In genomic region chr9:79919303-79919721, GRCm38 (mm10) we compare ENCODE assay signal across 12 mouse cellular contexts.
DNase-seq lines count a peak whose midpoint lies in the region; ATAC-seq and TF ChIP-seq lines count a peak whose summit lies in the region.
"Had no signal": no experiment of that assay in that cellular context is flagged by ENCODE, and none has a peak within 500 bp of the region (broad histone marks: within the 10 kb centered on the region; RNA-seq: fewer than 3 reads in every experiment).

No protein-coding gene starts in this region.

- no peaks in the 10 kb centered on the region for H3K36me3 ChIP-seq in lung, embryonic 14.5 days (ENCODE audit: insufficient read depth)
- no peaks in the 10 kb centered on the region for H3K36me3 ChIP-seq in liver, embryonic 12.5 days
- H3K36me3 ChIP-seq in thymus, adult 2 months (ENCODE audit: control insufficient read depth, insufficient read depth, low read length), result no peaks in the 10 kb centered on the region
- no peaks in the 10 kb centered on the region for H3K36me3 ChIP-seq in limb, embryonic 10.5 days
- H3K36me3 ChIP-seq: G1E; hindbrain, embryonic 15.5 days; midbrain, embryonic 15.5 days had no signal

- WGBS in lung, embryonic 14.5 days, result 36% methylated on average over 7 of the region's 7 CpGs
- 9% methylated on average over 7 of the region's 7 CpGs for WGBS in liver, embryonic 12.5 days (ENCODE audit: insufficient replicate concordance)
- WGBS in thymus, adult 2 months, result 2% methylated on average over 7 of the region's 7 CpGs
- WGBS in limb, embryonic 10.5 days, result 64% methylated on average over 7 of the region's 7 CpGs

- no peak for TF ChIP-seq POLR2A in thymus, adult 2 months (IDR thresholded peaks at IDR 0.05; ENCODE audit: control insufficient read depth, extremely low read depth, insufficient read depth, low read length, poor library complexity)

- peaks cover 25% of the 10 kb centered on the region for H3K4me1 ChIP-seq in lung, embryonic 14.5 days (ENCODE audit: insufficient read depth)
- H3K4me1 ChIP-seq in liver, embryonic 12.5 days, result peaks cover 6% of the 10 kb centered on the region
- H3K4me1 ChIP-seq in thymus, adult 2 months (replicated peaks; ENCODE audit: control insufficient read depth, insufficient read depth, low read length), result peaks cover 16% of the 10 kb centered on the region
- peaks cover 21% of the 10 kb centered on the region for H3K4me1 ChIP-seq in limb, embryonic 10.5 days
- H3K4me1 ChIP-seq: hindbrain, embryonic 15.5 days; midbrain, embryonic 15.5 days had no signal

- H3K4me3 ChIP-seq in lung, embryonic 14.5 days (ENCODE audit: low read depth, low read length), result no peak overlapping the region
- no peak overlapping the region for H3K4me3 ChIP-seq in liver, embryonic 12.5 days
- H3K4me3 ChIP-seq in thymus, adult 2 months (ENCODE audit: control insufficient read depth, insufficient read depth, low read length), result no peak overlapping the region
- no peak overlapping the region for H3K4me3 ChIP-seq in limb, embryonic 10.5 days
- H3K4me3 ChIP-seq: hindbrain, embryonic 15.5 days; midbrain, embryonic 15.5 days had no signal

- no peaks in the 10 kb centered on the region for H3K27me3 ChIP-seq in lung, embryonic 14.5 days (ENCODE audit: insufficient read depth, low read length)
- no peaks in the 10 kb centered on the region for H3K27me3 ChIP-seq in liver, embryonic 12.5 days (replicated peaks)
- H3K27me3 ChIP-seq in thymus, adult 2 months (ENCODE audit: control insufficient read depth, insufficient read depth, low read length), result no peaks in the 10 kb centered on the region
- H3K27me3 ChIP-seq in limb, embryonic 10.5 days (ENCODE audit: low read depth, poor library complexity, severe bottlenecking), result no peaks in the 10 kb centered on the region
- H3K27me3 ChIP-seq: hindbrain, embryonic 15.5 days; midbrain, embryonic 15.5 days had no signal

- H3K27ac ChIP-seq in lung, embryonic 14.5 days (ENCODE audit: low read depth), result peak overlapping the region; percentile 59; the same call in 1 of the 2 replicates
- H3K27ac ChIP-seq in liver, embryonic 12.5 days, result no peak overlapping the region
- H3K27ac ChIP-seq in thymus, adult 2 months (ENCODE audit: control insufficient read depth, insufficient read depth, low read length), result no peak overlapping the region
- no peak overlapping the region for H3K27ac ChIP-seq in limb, embryonic 10.5 days
- H3K27ac ChIP-seq: hindbrain, embryonic 15.5 days; midbrain, embryonic 15.5 days had no signal

- TF ChIP-seq CTCF in lung, embryonic 14.5 days (IDR thresholded peaks at IDR 0.05; ENCODE audit: low read depth), result no peak
- TF ChIP-seq CTCF in thymus, adult 2 months (IDR thresholded peaks at IDR 0.05; ENCODE audit: borderline replicate concordance, control insufficient read depth, extremely low read depth, insufficient read depth, low read length, poor library complexity), result no peak

- H3K9ac ChIP-seq in lung, embryonic 14.5 days, result no peak overlapping the region
- no peak overlapping the region for H3K9ac ChIP-seq in liver, embryonic 12.5 days
- H3K9ac ChIP-seq: hindbrain, embryonic 15.5 days; midbrain, embryonic 15.5 days had no signal

- H3K4me2 ChIP-seq in lung, embryonic 14.5 days, result 0 out of 2 replicates have a peak overlapping the region, but pooled peaks have one; percentile 24
- peak overlapping the region; percentile 10; the same call in 1 of the 2 replicates for H3K4me2 ChIP-seq in liver, embryonic 12.5 days
- H3K4me2 ChIP-seq: hindbrain, embryonic 15.5 days; midbrain, embryonic 15.5 days had no signal

- ATAC-seq in lung, embryonic 14.5 days (ENCODE audit: insufficient read depth), result no peak
- ATAC-seq in common myeloid progenitor, adult 5-6 weeks (replicated peaks; ENCODE audit: low read depth, poor library complexity, severe bottlenecking), result peak; percentile 89
- no peak; the same call in 1 of the 2 replicates for ATAC-seq in liver, embryonic 12.5 days

- H3K9me3 ChIP-seq in lung, embryonic 14.5 days (ENCODE audit: low read depth, low read length), result no peaks in the 10 kb centered on the region
- no peaks in the 10 kb centered on the region for H3K9me3 ChIP-seq in liver, embryonic 12.5 days (replicated peaks)
- no peaks in the 10 kb centered on the region for H3K9me3 ChIP-seq in limb, embryonic 10.5 days (replicated peaks)
- H3K9me3 ChIP-seq: G1E; hindbrain, embryonic 15.5 days; midbrain, embryonic 15.5 days had no signal

- peak; percentile 46 for DNase-seq in lung, embryonic 14.5 days
- DNase-seq in lung, postnatal 14 days, result no peak
- peak; percentile 27 for DNase-seq in thymus, adult 2 months
- no peak for DNase-seq in limb, embryonic 10.5 days (ENCODE audit: low spot score)
- DNase-seq in adrenal gland, adult 8-10 months, result no peak
- no peak for DNase-seq in cerebellum, adult 11 months
- DNase-seq: right cerebral cortex, postnatal 4 days had no signal

Comparison
In these comparisons a context has a peak if more than half of its experiments do, and no peak if none do; other contexts are left out.
1. DNase-seq: peak in lung, embryonic 14.5 days (single experiment) and thymus, adult 2 months (single experiment); none in lung, postnatal 14 days (single experiment), limb, embryonic 10.5 days (single experiment), adrenal gland, adult 8-10 months (single experiment) and cerebellum, adult 11 months (single experiment).